Mouse (Mus musculus): ENCODE results near the gene Klhdc10.

DNA sequence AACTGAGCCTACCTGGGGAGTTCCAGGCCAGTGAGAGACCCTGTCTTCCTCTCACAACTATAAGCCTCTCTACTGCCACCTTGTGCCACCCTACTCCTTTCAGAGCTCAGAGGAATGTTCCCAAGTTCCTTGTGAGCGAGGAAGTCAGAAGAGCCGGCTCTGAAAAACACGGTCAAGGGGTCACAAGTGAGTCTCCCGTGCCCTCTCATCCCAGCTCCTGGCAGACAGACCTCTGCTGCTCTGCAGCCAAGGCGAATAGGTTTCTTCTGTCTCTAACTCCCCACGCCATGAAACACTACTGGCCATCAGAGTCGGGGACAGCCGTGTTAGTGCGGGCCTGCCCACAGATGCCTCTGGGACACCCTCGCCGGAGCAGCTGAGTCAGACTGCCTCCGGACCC, 67.0 kb downstream of the Klhdc10 start:
- no peak for TF ChIP-seq POLR2A (IDR thresholded peaks at IDR 0.05; ENCODE audit: low read depth, low read length)
- no peak for TF ChIP-seq CTCF (IDR thresholded peaks at IDR 0.05; ENCODE audit: extremely low read depth, insufficient read depth, insufficient read length, insufficient replicate concordance)

Data from spleen, adult 2 months (tissue).